Mouse (Mus musculus) G1E-ER4 (cell line): ENCODE measurements around the gene Hps6. TPM values are rescaled to one million over a fixed set of nuclear protein-coding genes. Genes with fewer than 3 reads are reported as not detected.

Source experiments
- GATA1 ChIP-seq: IDR thresholded peaks from one replicate; pipeline ENCODE4 v1.8.0; 2012; ENCODE audit warnings: low read length, inconsistent platforms
- polyA plus RNA-seq: library from polyadenylated mRNA; stranded (reverse); fragments of >175 nt; gene quantifications from 2 replicates; pipeline ENCODE4 v1.2.3, GENCODE M21; 2012

Gene Hps6
- 16.6 and 17.4 TPM in 2 replicates for polyA plus RNA-seq

DNA sequence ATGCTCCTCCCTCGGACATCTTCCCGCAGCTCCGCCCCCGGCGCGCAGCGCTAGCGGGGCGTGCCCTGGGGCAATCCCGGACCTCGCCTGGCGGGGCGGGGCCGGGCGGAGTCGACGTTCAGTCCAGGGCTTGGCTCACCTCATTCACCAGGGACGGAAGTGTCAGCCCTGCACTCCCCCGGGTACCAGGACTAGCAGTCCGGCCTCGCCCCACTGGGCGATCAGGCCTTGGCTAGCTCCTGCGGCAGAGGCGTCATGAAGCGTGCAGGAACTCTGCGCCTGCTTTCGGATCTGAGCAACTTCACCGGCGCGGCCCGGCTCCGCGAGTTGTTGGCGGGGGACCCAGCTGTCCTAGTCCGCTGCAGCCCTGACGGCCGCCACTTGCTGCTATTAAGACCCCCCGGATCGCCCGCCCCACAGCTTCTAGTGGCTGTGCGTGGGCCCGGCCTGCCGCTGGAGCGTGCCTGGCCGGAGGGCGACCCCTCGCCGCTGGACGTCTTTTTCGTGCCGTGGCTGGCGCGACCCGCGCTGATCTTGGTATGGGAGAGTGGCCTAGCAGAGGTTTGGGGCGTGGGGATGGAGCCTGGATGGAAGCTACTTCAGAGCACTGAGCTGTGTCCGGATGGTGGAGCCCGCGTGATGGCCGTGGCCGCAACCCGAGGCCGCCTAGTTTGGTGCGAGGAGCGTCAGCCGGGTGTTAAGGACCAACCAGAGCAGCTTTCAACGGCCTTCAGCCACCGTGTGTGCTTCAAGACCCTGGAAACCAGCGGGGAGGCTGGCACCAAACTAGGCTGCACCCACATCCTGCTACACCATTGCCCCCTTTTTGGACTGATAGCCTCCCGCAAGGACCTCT lies at the start of gene Hps6:
Gene Hps6 (plus strand): TSS at position 138 of the 856 bp plus-strand sequence.
- TF ChIP-seq GATA1: no peak

DNA sequence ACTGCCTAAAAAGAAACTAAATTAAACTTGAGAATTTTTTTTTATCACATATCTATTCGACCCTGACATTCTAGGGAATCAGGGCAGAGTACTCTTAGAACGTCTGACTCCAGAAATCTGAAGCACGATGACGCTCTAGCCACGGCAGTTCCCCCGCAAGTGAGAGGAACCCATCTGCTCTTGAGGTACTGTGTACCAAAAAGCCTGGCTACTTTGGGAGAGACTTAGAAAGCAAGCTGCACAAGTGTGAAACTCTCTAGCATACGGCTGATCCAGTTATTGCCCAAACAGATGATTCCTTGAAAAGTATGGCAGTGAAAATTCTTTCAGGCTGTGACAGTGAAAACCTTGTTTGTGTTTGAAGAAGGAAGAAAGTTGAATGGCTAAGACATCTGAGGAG lies 46.6 kb upstream of the Hps6 start:
- no peak for TF ChIP-seq GATA1

DNA sequence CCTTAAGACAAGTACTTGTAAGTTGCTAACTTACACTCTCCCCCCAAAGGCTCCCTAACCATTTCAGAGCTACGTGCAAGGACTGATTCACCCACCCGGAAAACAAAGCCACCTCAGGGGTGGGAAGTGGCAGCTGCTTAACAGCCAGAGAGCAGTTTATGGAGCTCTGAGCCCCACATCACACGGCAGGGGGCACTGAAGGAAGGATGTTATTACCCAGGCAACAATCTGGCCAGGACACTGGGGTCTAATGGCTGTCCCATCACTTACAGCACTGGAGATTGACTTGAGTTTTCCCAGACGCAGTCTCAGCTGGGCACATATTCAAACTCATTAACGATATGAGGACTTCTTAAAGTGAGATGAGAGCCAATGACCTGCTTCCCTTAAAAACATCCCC lies 42.5 kb upstream of the Hps6 start:
- TF ChIP-seq GATA1: no peak

DNA sequence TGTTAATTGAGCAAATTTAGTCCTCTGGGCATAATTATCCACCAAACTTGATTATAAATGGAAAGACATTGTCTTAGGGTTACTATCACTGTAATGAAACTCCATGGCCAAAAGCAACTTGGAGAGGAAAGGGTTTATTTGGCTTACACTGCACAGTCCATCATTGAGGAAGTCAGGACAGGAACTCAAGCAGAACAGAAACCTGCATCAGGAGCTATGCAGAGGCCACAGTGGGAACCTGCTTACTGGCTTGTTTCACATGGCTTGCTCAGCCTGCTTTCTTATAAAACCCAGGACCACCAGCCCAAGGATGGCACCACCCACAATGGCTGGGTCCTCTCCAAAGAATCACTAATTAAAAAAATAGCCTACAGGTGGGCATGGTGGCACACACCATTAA lies 18.9 kb upstream of the Hps6 start:
- no peak for TF ChIP-seq GATA1

DNA sequence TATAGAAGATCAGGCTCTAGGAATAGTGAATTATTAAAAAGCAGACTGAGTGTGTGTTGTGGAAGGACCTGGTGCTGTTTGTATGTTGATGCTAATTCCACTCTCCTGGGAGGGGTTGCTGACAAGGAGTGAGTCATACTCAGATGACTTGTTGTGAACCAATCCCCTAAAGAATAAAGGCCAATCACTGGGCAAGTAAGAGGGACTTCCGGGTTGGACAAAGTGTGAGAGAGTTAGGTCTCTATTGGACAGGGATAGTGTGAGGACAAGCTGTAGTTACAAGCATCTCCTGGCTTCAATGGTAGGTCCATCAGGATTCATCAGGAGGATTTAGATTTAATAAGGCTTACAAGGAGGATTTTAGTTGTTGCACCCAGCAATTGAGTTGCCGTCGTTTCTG lies 15.1 kb upstream of the Hps6 start:
- TF ChIP-seq GATA1: no peak

DNA sequence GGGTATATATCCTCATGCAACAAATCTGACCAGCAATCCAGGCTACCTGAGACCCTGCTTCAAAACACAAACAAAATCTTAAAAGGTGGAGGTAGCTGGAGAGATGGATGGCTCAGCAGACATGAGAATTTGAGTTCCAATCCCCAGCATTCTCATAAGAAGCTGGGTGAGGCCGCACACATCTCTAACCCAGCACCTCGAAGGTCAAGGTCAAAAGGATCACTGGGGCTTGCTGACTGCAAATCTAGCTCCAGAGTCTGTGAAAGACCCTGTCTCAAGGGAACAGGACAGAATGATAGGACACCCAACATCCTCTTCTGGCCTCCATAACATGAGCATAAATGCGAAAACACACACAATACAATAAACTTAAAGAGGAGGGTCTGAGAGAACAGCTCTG lies 12.1 kb upstream of the Hps6 start:
- TF ChIP-seq GATA1: no peak

DNA sequence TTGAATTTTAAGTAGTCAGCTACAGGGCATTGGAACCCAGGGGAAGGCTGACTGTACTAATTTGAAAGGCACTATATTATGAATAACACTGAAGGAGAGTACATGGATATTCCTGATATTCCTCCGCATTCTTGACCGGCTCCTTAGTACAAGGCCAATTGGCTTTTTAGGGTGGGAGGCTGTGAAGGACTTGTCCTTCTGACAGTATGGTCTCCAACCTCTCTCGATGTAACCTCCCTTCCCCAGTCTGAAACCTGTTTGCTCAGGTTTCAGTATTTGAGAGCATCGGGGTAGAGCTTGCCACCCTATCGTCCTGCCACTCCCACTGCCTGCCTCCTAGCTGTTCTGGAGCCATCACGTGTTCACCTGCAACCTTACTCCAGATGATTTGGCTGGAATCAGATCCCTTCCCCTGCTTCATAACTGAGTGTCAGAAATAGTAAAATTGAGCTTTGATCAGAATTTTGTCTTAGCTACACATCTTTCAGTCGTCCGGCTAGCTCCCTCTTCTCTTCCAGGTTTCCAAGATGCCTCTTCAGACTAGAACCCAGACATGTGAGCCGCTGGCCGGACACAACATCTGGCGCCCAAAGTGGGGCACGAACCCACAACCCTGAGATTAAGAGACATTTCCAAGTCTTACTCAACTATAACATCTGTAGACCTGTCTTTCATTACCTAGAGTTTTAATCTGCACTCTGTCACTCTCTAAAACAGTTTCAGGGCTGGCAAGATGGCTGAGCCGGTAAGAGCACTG lies 9.1 kb upstream of the Hps6 start:
- TF ChIP-seq GATA1: no peak

DNA sequence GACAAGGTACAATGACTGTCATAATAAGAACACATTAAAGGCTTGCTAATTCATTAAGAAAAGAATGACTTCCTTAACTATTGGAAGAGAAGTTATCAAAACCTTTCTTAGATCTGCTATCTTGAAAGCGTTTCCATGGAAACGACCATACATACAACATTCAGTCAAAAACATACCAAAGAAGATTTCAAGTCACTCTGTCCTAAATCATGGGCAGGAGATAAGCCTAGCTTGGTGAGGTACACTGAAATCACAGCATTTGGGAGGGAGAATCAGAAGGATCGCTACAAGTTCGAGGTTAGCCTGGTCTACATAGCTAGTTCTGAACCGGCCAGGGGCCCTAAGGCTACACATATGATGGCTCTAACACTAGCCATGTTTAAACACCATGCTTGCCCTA lies 5.9 kb upstream of the Hps6 start:
- no peak for TF ChIP-seq GATA1

DNA sequence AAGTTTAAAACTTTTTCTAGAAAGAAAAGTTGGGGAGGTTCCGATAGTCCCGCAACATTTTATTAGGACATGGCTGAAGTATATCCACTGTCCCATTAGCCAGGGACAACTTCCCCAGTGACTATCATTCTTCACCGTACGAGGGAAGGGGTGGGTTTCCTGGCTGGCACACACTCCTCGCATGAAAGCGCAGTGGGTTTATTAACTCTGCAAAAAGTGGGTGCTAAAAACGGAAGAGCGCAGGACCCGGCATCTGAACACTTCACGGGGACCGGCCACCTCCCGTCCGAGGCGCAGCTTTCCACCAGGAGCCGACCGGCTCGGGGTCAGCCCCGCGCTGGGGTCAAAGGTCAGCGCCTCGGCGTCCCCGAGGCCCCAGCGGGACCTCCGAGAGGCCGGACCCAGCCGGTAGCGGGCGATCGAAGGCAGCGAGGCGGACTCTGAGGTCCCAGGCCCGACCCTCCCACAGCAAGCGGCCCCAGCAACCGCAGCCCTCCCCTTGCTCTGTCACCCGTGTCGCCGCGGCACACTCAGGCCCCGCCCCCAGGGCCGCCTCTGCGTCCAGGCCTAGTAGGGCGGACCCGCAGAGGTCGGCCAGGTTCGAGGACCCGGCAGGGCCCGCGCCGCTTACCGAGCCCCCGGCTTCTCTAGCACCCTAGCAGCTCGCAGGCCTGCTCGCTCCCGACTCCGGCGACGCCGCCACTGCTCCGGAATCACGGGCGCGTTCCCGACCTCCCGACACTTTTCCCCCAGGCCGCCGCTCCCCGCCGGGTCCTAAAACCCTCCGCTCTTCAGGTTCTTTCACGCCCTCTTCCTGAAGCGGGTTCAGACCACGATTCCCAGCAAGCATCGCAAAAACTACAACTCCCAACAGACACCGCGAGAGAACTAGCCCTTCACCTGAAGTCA lies 5.3 kb upstream of the Hps6 start, which contains the start of gene Armh3:
Gene Armh3 (minus strand): TSS at position 704 of the 909 bp plus-strand sequence.
- TF ChIP-seq GATA1: no peak

DNA sequence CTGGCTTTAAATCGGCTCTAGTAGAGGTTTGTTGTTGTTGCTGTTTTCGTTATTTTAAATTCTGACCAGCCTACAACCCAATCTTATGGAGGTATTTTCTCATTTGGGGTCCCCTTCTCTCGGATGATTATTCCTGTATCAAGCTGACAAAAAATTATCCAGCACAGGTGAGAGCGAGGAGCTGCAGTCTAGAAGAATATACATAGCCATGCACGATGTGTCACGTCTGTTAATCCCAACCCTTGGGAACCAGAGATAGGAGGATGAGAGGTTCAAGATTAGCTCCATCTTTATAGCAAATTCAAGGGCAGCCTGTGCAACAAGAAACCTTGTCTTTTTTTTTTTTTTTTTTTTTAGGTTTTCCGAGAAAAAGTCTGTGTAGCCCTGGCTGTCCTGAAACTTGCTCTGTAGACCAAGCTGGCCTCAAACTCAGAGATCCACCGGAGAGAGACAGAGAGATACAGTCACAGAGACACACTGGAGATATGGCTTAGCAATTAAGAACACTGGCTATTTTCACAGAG lies 4.6 kb upstream of the Hps6 start:
- TF ChIP-seq GATA1: no peak

DNA sequence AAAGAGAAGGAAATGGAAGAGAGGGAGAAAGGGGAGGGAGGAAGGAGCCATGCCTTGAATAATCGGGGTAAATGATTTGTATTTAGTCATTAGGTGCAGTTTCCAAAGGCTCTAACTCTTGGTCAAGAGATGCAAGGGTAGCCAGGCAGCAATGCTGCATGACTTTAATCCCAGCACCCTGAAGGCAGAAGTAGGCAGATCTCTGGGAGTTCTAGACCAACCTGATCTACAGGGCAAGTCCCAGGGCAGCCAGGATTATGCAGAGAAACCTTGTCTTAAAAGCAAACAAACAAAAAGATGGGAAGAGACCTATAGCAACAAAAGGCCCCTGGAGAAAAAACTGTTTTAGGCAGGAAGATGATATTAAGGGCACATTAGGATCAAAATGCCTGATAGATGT lies 3.9 kb upstream of the Hps6 start:
- no peak for TF ChIP-seq GATA1

DNA sequence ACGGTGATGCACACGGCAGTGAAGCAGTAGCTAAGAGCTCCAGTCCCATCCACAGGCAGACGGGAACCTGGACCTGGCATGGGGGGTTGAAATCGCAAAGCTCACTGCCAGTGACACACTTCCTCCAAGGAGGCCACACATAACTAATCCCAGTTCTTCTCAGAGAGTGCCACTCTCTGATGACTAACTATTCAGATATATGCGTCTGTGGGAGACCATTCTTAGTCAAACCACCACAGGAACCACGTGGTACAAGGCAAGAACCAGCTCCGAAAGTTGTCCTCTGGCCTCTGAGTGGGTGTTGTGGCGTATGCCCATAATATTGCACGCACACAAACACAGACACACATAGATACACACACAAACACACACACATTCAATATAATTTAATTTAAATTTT lies 1.0 kb upstream of the Hps6 start:
- TF ChIP-seq GATA1: no peak

DNA sequence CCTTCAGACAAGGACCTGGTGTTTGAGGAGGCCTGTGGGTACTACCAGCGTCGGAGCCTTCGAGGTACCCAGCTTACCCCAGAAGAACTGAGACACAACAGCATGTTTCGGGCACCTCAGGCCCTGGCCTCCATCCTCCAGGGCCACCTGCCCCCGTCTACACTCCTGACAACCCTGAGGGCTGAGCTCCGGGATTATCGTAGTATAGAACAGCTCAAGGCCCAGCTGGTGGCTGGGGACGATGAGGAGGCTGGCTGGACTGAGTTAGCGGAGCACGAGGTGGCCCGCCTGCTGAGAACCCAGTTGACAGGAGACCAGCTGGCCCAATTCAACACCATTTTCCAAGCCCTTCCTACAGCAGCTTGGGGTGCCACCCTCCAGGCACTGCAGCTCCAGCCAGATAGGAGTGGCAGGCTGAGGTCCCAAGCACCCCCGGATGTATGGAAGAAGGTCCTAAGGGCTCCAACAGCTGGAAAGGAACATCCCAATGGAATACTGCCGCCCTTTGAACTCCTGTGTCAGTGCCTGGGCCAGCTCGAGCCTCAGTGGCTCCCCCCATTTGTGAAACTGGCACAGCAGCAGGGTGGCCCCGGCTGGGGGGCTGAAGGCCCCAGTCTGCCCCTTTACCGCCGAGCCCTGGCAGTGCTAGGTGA lies 1.6 kb downstream of the Hps6 start:
- no peak for TF ChIP-seq GATA1

DNA sequence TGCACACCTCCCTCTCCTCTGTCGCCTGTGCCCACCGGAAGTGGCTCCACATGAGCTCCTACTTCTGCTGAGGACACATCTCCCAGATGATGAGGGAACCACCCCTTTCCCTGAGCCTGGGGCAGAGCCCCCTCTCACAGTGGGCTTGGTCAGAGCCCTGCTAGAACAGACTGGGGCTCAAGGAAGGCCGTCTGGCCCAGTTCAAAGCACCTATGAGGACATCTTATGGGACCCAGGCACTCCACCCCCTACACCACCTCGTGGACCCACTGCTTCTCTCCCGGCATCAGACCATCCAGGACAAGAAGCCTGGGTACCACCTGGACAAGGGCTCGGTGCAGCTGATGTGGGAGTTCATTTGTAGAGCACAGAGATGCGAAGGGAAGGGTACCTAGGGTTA lies 2.4 kb downstream of the Hps6 start:
- no peak for TF ChIP-seq GATA1
